Mouse (Mus musculus) liver, adult (tissue): ENCODE results near the gene Fgf22.

Source experiments
- GATA4 ChIP-seq: IDR thresholded peaks from 2 replicates; pipeline ENCODE4 v1.6.1; 2014; ENCODE audit warnings: mild to moderate bottlenecking, low read length; ENCODE audit not compliant: insufficient replicate concordance

Fgf22 gene

DNA sequence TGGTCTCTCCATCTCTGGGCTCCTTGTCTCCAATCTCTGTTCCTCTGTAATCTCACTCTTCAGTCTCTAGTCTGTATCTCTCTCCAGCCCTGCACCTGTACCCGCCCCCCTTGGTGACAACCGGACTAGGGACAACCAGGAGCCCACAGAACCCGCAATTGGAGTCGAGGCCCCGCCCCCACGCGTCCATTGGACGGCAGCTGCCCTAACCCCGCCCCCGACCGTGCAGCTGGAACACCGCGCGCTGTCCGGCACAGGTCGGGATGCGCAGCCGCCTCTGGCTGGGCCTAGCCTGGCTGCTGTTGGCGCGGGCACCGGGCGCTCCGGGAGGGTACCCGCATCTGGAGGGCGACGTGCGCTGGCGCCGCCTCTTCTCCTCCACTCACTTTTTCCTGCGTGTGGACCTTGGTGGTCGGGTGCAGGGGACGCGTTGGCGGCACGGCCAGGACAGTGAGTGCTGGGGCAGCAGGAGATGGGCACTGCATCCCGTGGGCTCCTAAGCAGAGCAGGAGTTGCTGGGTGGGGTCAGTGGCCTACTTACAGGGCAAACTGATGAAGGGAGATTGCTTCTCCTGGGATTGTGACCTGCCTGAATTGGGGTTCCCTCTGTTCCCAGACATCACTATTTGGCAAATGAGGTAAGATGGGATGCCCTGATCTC, at the start of gene Fgf22:
Gene Fgf22 (plus strand): TSS at position 221 of the 661 bp plus-strand sequence.
- TF ChIP-seq GATA4: no peak

DNA sequence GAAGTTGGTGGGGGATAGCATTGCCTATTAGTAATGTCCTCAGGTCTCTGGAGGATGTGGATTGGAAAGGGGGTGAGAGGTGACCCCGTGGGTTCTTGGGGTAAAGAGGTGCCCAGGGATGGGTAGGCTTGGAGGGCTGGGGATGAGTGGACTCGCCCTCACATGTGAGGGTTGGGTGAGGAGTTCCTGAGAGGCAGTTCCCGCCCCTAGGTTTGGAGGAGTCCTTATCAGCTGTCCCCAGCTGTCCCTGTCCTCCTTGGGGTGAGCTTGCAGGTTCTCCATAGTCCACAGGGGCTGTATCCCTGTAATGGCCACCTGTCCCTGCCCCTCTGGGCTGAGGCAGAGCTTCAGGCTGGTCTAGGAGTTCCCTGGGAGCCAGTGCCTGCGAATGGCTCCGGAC, 48.9 kb upstream of the Fgf22 start:
- no peak for TF ChIP-seq GATA4

DNA sequence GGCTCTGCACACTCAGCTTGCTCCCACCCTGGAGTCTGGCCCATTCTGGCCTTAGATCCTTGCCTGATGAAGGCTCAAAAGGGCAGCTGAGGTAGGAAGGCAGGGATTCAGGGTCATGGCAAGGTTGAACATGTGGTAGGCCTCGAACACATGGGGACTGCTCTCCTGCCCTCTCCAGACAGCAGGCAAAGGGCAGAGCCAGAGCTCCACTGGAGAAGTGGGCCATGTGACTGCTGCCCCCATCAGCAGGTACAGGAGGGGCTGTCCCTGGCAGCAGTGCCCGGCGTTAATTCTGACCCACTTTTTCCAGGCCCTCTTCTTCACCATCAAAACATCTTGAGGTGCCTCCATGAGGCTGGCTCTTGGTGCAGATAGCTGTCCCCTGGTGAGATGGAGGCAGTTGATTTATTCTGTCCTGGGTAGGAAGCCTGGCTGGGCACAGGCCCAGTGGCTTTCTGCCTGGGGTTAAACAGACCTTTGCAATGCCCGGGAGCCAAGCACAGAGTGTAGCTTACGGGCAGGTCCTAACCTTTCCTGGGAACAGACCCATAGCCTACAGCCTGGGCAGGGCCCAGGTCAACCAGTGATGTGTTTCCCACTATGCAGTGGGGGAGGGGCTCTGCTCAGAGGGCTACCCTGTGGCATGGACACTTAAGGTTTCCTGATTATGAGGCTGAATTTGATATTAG, 48.3 kb upstream of the Fgf22 start:
- TF ChIP-seq GATA4: no peak

DNA sequence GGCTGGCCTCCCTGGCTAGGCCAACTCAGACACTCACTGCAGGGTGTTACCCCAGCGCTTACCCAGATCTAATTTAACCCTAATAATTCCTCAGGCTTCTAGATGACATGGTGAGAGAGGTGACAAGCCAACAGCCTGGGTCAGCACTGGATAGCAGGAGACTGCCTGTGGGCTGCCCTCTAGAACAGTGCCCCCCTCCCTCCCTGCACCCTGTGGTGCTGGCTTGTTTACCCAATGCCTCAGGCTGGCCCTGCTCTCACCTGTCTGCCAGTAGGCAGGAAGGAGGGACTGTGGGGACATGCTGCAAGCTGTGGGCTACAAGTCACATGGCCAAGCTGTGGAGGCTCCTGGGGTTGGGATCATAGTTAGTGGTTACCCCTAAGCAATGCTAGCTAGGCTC, 47.7 kb upstream of the Fgf22 start:
- no peak for TF ChIP-seq GATA4

DNA sequence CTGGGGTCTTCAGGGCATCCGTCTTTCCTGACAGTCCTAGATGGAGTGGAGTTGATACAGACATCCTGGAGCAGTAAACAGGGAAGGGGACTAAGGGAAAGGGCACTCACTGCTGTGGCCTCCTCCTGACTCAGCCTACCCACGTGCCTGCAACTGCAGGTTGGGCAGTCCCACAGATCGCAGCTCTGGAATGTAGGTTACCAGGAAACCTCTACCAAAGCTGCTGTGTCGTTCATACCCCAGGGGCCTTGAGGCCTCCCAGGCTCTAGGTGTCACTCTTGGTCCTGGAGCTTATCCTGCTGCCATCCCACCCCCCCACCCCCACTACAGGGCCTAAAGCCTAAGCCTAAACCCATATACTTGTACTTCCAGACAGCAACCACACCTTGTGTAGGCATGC, 47.1 kb upstream of the Fgf22 start:
- no peak for TF ChIP-seq GATA4

DNA sequence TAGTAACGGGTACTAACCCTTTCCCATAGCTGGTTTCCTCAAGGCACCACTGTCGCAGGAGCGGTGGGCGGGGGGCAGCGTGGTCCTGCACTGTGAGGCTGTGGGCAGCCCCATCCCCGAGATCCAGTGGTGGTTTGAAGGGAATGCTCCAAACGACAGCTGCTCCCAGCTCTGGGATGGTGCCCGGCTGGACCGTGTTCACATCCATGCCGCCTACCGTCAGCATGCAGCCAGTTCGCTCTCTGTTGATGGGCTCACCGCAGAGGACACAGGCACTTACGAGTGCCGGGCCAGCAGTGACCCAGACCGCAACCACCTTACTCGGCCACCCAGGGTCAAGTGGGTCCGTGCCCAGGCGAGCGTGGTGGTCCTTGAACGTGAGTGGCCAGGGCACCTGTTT, 46.2 kb upstream of the Fgf22 start:
- TF ChIP-seq GATA4: no peak

DNA sequence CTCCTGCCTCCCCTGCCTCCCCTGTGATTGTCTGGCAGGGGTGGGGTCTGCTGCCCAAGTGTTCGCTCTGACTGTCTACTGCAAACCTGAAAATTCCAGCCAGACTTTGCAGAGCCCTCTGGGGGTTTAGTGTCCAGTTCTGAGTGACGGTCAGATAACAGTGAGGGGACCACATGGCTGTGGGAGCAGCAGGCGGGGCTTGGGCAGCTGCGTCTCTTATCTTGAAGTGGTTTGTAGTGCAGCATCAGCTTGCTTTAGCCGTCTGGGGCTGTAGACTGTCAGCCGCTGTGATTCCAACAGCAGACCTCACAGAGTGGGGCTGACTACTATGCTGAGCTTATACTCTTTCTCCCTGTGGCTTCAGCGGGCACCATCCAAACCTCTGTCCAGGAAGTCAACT, 45.6 kb upstream of the Fgf22 start:
- no peak for TF ChIP-seq GATA4

DNA sequence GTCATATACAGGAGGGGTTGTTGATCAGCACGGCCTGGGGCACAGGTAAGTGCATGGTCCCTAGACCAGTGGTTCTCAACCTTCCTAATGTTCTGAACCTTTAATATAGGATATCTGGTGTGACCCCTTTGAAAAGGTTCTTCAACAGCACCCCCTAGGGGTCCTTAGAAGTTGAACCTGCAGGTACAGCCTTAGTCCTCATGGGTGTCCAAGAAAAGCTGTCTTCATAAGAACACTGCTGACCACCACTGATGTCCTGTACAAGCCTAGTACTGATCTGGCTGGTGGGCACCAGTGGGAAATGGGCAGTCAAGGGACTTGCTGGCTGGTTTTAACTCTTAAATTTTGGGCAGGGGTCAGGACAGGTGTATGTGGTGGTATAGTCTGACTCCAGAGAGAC, 42.8 kb upstream of the Fgf22 start:
- no peak for TF ChIP-seq GATA4

DNA sequence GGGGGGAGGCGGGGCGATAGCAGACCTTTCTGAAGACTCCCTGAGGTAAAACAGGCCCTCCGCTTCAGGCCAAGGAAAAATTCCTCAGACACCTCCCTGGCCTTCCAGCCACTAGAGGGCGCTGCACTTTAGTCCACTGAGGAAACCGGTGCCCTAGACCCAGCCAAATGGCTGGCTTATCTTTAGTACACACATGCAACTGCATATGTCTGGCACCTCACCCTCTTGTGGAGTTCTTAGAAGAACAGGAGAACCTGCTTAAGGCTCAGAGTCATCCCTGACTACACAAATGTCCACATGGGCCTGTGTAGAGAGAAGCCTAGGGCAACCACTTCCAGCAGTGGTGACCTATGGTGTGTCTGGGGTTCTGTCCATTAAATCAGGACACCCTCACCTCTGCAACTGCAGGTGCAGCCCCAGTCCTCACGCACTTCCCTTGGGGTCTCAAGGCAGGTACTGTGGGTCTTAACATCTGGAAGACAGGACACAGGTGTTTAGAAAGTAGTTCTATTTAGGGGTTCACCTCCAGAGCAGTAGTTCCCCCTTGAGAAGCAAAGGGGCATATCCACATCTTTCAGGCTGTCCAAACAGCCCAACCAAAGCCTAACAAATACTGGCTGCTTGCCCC, 42.3 kb upstream of the Fgf22 start:
- TF ChIP-seq GATA4: no peak

DNA sequence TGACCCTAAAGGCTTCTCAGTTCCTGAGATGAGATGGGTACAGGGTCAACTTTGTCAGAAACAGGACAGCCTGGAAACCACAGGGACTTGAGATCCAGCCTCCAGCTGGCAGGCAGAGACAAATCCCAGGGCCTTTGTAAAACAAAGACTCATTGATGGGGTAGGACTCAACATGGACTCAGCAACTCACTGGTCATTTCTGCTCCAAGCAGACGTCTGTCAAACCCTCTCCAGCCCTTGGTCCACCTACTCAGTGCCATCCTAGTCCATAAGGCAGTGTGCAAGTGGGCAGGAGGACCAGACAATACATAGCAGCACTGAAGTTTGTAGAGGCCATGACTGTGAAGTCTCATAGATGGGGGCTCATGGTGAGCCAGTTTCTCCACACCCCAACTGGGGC, 41.7 kb upstream of the Fgf22 start:
- TF ChIP-seq GATA4: no peak

DNA sequence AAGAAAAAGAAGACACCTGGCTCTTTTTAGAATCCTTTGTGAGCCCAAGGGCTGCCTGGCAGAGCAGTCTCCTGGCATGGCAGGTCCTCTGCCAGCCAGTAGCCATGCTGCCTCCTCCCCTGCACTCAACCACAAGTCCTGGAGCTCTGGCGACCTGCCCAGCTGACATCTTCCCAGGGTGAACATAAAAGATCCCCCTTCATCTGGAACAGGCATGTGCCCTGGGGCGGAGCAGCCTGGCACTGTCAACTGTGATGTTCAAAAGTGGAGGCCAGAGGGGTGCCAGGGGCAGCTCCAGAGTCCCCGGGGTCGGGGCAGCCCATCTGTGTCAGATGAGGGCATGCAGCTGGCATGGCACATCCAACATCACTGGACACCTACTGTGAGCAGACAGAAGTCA, 39.9 kb upstream of the Fgf22 start:
- no peak for TF ChIP-seq GATA4

DNA sequence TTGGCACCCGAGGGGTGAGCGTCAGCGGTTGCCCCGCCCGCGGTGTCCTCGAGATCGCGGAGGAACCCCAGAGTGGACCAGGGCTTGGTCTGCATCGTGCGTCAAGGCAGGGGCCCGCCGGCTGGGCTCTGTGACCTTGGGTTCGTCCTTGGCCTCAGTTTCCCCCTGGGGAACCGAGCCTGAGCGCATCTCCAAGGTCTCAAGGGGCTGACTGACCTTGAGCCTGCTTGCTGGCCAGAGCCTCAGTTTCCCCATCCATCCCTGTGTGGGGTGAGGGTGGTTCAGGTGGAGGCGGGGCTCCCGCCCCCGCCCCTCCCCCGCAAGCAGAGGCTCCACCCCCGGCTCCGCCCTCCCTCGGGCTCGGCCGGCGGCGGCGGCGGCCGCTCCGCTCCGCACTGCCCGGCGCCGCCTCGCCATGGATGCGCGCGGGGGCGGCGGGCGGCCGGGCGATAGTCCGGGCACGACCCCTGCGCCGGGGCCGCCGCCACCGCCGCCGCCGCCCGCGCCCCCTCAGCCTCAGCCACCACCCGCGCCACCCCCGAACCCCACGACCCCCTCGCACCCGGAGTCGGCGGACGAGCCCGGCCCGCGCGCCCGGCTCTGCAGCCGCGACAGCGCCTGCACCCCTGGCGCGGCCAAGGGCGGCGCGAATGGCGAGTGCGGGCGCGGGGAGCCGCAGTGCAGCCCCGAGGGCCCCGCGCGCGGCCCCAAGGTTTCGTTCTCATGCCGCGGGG, 38.5 kb upstream of the Fgf22 start, which contains the start of gene Hcn2:
Gene Hcn2 (plus strand): TSS at position 381 of the 734 bp plus-strand sequence.
- TF ChIP-seq GATA4: no peak

DNA sequence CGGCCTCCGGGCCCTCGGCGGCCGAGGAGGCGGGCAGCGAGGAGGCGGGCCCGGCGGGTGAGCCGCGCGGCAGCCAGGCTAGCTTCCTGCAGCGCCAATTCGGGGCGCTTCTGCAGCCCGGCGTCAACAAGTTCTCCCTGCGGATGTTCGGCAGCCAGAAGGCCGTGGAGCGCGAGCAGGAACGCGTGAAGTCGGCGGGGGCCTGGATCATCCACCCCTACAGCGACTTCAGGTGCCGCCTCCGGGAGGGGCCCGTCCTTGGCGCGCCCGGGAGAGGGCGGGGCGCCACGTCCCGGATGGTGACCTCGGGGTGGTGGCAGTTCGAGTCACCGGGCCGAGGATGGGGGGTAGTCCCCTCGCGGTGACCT, 37.9 kb upstream of the Fgf22 start:
- no peak for TF ChIP-seq GATA4

DNA sequence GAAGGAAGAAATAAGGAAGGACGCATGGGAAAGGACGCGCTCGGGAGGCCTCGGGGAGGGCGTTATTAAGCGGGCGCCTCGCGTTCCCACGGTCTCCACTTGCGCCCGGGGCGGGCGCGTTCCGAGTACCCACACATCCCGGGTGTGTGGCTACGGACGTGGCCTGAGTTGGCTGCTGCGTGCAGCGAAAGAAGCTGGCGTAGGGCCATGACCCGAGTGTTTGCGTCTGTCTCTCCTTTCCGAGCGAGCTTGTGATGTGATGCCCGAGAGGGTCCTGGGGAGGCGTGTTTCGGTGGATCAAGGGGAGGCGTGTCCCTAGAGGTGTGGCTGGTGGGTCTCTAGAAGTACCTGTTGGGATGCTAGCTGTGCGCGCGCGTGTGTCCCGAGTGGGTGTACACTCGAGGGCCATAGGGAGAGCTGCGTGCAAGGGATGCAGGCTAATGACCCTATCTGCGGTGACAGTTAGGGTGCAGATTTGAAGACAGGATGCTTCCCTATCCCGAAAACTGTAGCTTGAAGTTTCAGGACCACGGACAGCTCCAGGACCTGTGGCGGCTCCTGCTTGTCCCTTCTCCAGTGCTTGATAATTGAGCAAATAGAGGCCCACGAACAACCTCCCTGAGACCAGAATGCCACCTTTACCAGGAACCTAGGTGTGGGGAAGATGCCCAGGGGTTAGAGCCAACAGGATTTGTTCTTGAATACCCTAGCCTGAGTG, 37.1 kb upstream of the Fgf22 start:
- no peak for TF ChIP-seq GATA4

DNA sequence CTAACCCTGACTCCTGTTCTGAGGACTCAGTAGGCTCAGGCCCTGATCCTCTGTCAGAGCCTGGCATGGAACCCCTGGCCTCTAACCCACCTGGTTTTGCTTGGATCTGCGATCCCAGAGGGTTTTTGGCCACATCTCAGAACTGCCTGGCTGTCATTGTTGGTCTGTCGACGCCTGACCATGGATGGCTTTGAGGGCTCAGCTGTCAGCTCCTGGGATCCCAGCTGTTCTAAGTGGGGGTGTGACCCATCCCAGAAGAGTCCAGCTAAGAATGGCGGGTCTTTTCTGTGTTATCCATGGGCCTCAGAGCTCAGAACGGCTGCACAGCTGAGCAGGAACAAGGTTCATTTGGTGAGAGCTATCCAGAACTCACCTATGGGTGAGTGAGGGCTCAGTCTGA, 33.8 kb upstream of the Fgf22 start:
- TF ChIP-seq GATA4: no peak

DNA sequence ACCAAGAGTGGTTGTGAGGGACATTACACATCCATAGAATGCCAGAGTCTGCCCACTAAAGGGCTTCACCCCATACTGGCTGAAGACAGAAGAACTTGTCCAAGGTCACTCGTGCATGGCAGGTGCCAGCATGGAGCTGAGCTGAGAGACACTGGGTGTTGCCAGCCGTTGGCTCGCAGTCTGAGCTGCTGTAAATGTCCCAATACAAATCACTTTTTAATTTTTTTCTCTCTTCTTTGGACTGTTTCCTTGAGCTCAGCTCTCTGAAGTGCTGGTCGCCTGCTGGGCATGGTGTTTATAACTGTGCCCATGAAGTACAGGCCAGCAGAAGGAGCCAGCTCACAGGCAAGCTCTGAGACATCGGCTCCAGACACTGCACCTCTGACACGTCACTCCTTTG, 31.8 kb upstream of the Fgf22 start:
- no peak for TF ChIP-seq GATA4

DNA sequence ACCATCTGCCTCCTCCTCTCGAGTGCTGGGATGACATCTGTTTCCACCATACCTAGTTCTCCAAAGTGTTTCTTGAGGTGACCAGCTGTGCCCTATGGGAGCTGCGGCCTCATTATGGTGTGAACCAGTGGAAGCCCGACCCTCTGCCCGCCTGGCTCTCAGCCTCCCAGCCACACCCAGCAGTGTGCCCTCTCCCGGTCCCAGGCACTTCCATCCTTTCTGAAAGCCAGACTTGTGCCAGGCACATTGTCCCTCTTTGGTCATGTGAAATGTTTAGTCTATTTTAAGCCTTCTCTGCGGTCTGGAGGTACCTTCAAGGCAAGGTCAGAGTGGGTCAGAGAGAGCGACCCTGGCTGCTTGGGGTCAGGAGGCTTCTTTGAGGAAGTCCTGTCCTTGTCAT, 31.2 kb upstream of the Fgf22 start:
- TF ChIP-seq GATA4: no peak
